Mouse (Mus musculus): ENCODE results near the gene Slc9a9. TPM values are rescaled to one million over a fixed set of nuclear protein-coding genes. Genes with fewer than 3 reads are reported as not detected.

The Slc9a9 gene
- total and polyA plus RNA-seq, 3 experiments, result 0.46 to 0.71 TPM; not detected in 1

- no peaks in the 10 kb centered on the region for H3K27me3 ChIP-seq (ENCODE audit: control insufficient read depth in 1 of 2, insufficient read depth in 2 of 2, low read length in 2 of 2)
- TF ChIP-seq RCOR1 (IDR thresholded peaks at IDR 0.05; ENCODE audit: low read depth, low read length), result no peak
- no peak for TF ChIP-seq MYB (IDR thresholded peaks at IDR 0.05; ENCODE audit: low read depth, low read length)
- TF ChIP-seq HCFC1 (IDR thresholded peaks at IDR 0.05; ENCODE audit: low read depth, low read length), result no peak
- TF ChIP-seq NELFE (IDR thresholded peaks at IDR 0.05; ENCODE audit: low read depth, low read length), result no peak
- no peak for TF ChIP-seq EP300 (IDR thresholded peaks at IDR 0.05; ENCODE audit: low read depth in 1 of 2, low read length in 2 of 2)
- no peak for TF ChIP-seq BHLHE40 (IDR thresholded peaks at IDR 0.05; ENCODE audit: borderline replicate concordance, low read depth, low read length)
- TF ChIP-seq ETS1 (IDR thresholded peaks at IDR 0.05; ENCODE audit: low read depth, low read length), result no peak
- TF ChIP-seq JUND (IDR thresholded peaks at IDR 0.05; ENCODE audit: low read depth, low read length), result no peak
- no peak for TF ChIP-seq POLR2AphosphoS2 (IDR thresholded peaks at IDR 0.05; ENCODE audit: low read length)
- TF ChIP-seq UBTF (IDR thresholded peaks at IDR 0.05; ENCODE audit: borderline replicate concordance, insufficient read depth, low read depth, low read length), result no peak
- TF ChIP-seq RAD21 (IDR thresholded peaks at IDR 0.05; ENCODE audit: low read depth, low read length), result no peak
- TF ChIP-seq E2F4 (IDR thresholded peaks at IDR 0.05; ENCODE audit: borderline replicate concordance, low read depth, low read length), result no peak
- TF ChIP-seq MAFK (IDR thresholded peaks at IDR 0.05; ENCODE audit: borderline replicate concordance, low read depth, low read length), result no peak
- no peak for TF ChIP-seq GABPA (IDR thresholded peaks at IDR 0.05; ENCODE audit: low read depth, low read length)
- no peak for TF ChIP-seq CHD1 (IDR thresholded peaks at IDR 0.05; ENCODE audit: low read depth, low read length)
- TF ChIP-seq TAL1 (IDR thresholded peaks at IDR 0.05; ENCODE audit: low read length), result no peak
- H3K9ac ChIP-seq (ENCODE audit: control insufficient read depth, low read depth, low read length, poor library complexity, severe bottlenecking), result no peak overlapping the region
- no peak for DNase-seq (ENCODE audit: low read depth, low spot score)
- H3K27ac ChIP-seq (ENCODE audit: control insufficient read depth, low read depth, low read length), result no peak overlapping the region
- H3K4me1 ChIP-seq (ENCODE audit: control insufficient read depth in 1 of 2, insufficient read depth in 2 of 2, low read length in 2 of 2), result no peaks in the 10 kb centered on the region
- H3K9me3 ChIP-seq (replicated peaks; ENCODE audit: insufficient read depth, low read length), result no peaks in the 10 kb centered on the region
- H3K36me3 ChIP-seq (ENCODE audit: control insufficient read depth in 1 of 2, insufficient read depth in 2 of 2, low read length in 2 of 2), result no peaks in the 10 kb centered on the region
- H3K4me3 ChIP-seq (ENCODE audit: control insufficient read depth in 1 of 2, insufficient read depth in 1 of 2, low read depth in 2 of 2, low read length in 2 of 2), result no peak overlapping the region
- no peaks in the 10 kb centered on the region for H3K79me2 ChIP-seq (ENCODE audit: control insufficient read depth, insufficient read depth, low read length, poor library complexity)
These were observed 480.4 kb downstream of the Slc9a9 start for GRCm38 (mm10) chr9:95150096-95150495.

DNA sequence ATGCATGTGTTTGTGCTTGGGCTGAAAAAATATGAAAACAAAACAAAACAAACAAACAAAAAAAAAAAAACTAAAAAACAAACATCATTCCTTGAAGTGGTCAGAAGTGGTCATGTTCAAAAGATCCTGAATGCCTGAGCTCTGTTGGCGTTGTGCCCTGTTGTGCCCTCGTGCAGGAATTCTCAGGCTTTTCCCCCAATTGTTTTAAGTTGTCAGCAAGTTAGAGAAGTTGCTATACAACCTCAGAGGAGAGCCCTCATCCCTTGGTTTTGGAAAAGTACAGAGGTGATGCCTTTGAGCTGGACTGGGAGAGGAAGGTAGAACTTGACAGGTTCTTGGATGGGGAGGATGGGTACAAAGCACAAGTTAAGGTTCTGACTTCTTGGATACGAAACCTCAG, 480.9 kb downstream of the Slc9a9 start:
- TF ChIP-seq GATA1 (IDR thresholded peaks at IDR 0.05; ENCODE audit: low read depth, low read length) (no peak), ZMIZ1 (IDR thresholded peaks at IDR 0.05; ENCODE audit: low read depth, low read length) (no peak), KAT2A (conservative IDR thresholded peaks at IDR 0.05; ENCODE audit: low read depth, low read length) (no peak), BHLHE40 (IDR thresholded peaks at IDR 0.05; ENCODE audit: borderline replicate concordance, low read depth, low read length) (no peak), ETS1 (IDR thresholded peaks at IDR 0.05; ENCODE audit: low read depth, low read length) (no peak)
- Histone ChIP-seq H3K27ac (ENCODE audit: control insufficient read depth, low read depth, low read length) (no peak overlapping the region), H3K9me3 (replicated peaks; ENCODE audit: insufficient read depth, low read length) (no peaks in the 10 kb centered on the region), H3K4me3 (ENCODE audit: control insufficient read depth in 1 of 2, insufficient read depth in 1 of 2, low read depth in 2 of 2, low read length in 2 of 2) (no peak overlapping the region), H3K36me3 (ENCODE audit: control insufficient read depth in 1 of 2, insufficient read depth in 2 of 2, low read length in 2 of 2) (no peaks in the 10 kb centered on the region), H3K79me2 (ENCODE audit: control insufficient read depth, insufficient read depth, low read length, poor library complexity) (no peaks in the 10 kb centered on the region), H3K27me3 (ENCODE audit: control insufficient read depth in 1 of 2, insufficient read depth in 2 of 2, low read length in 2 of 2) (no peaks in the 10 kb centered on the region), H3K9ac (ENCODE audit: control insufficient read depth, low read depth, low read length, poor library complexity, severe bottlenecking) (no peak overlapping the region), H3K4me1 (ENCODE audit: control insufficient read depth in 1 of 2, insufficient read depth in 2 of 2, low read length in 2 of 2) (no peaks in the 10 kb centered on the region)
- DNase-seq (ENCODE audit: low read depth, low spot score), result no peak

Data from MEL (cell line).